Mouse (Mus musculus) lung, embryonic 16.5 days (tissue): ENCODE results near the gene Mfap2. TPM values are rescaled to one million over a fixed set of nuclear protein-coding genes. Genes with fewer than 3 reads are reported as not detected.

ENCODE experiments used
- ATAC-seq: fragments of 200-750 bp; cut with Nextera tagmentation; 2 replicates; pipeline ENCODE4 v1.8.0; 2017; ENCODE audit warnings: low read depth, mild to moderate bottlenecking, moderate library complexity
- H3K27ac ChIP-seq: fragments of 300-500 bp; sonication (generic); 2 replicates; pipeline ENCODE4 v1.5.1; 2014; ENCODE audit warnings: mild to moderate bottlenecking, control low read depth, low read length
- H3K27me3 ChIP-seq: fragments of 300-500 bp; sonication (generic); 2 replicates; pipeline ENCODE4 v1.6.1; 2014; ENCODE audit warnings: low read depth, low read length, mixed read lengths; ENCODE audit not compliant: control insufficient read depth, insufficient read depth
- H3K36me3 ChIP-seq: fragments of 300-500 bp; sonication (generic); 2 replicates; pipeline ENCODE4 v1.6.1; 2014; ENCODE audit warnings: low read length; ENCODE audit not compliant: control insufficient read depth, insufficient read depth
- H3K4me1 ChIP-seq: fragments of 300-500 bp; sonication (generic); replicated peaks from 2 replicates; pipeline ENCODE4 v1.6.1; 2014; ENCODE audit warnings: low read length, mixed read lengths; ENCODE audit not compliant: control insufficient read depth, insufficient read depth
- H3K4me2 ChIP-seq: fragments of 300-500 bp; sonication (generic); 2 replicates; pipeline ENCODE4 v1.6.1; 2014; ENCODE audit warnings: low read depth, low read length, control low read depth
- H3K4me3 ChIP-seq: fragments of 300-500 bp; sonication (generic); 2 replicates; pipeline ENCODE4 v1.5.1; 2014; ENCODE audit warnings: mild to moderate bottlenecking, low read length, control low read depth
- H3K9ac ChIP-seq: fragments of 300-500 bp; sonication (generic); 2 replicates; pipeline ENCODE4 v1.6.1; 2014; ENCODE audit warnings: low read length, control low read depth
- H3K9me3 ChIP-seq: fragments of 300-500 bp; sonication (generic); 2 replicates; pipeline ENCODE4 v1.6.1; 2016; ENCODE audit warnings: low read length; ENCODE audit not compliant: control insufficient read depth
- WGBS: fragments of 180-500 bp; shearing (Covaris S2); extraction: QIAGEN DNeasy Blood & Tissue Kit; methylation state at CpG from one replicate; pipeline ENCODE4 v1.1.7; 2014; 5-methylcytosine and 5-hydroxymethylcytosine counted together
- polyA plus RNA-seq: library from polyadenylated mRNA; unstranded; fragments of >200 nt; fragmentation: Nextera tagmentation; extraction: Ambion mirVana; gene quantifications from 2 replicates; pipeline ENCODE4 v1.2.1, GENCODE M21; 2015

Gene Mfap2
- polyA plus RNA-seq, 1 experiment from 2014 or later = 511 TPM

DNA sequence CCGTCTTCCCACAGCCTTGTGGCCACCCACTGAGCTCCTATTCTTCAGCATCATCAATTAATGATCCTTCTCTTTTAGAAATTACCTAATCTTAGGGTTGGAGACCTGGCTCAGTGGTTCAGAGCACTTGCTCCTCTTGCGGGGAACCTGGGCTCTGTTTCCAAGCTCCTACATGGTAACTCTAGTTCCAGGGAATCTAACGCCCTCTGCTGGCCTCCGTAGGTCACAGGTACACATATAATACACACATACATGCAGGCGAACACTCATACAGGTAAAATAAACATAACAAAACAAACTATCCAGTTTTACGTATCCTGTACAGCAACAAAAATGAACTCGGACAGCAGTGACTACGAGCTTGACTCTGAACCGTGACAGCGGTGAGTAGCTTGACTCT is 46.8 kb downstream of the Mfap2 start:
- Histone ChIP-seq H3K4me2 (no peak overlapping the region), H3K27me3 (no peaks in the 10 kb centered on the region), H3K9me3 (no peaks in the 10 kb centered on the region), H3K9ac (no peak overlapping the region), H3K4me1 (peaks cover 18% of the 10 kb centered on the region; the same call in 1 of the 2 replicates), H3K27ac (no peak overlapping the region), H3K36me3 (peaks cover 9% of the 10 kb centered on the region; the same call in 1 of the 2 replicates), H3K4me3 (no peak overlapping the region)
- 93% methylated on average over 10 of the region's 10 CpGs for WGBS
- no peak for ATAC-seq

- WGBS = 67% methylated on average over 8 of the region's 9 CpGs
- no peak overlapping the region for H3K27ac ChIP-seq
- no peak overlapping the region for H3K4me2 ChIP-seq
- no peak overlapping the region for H3K9ac ChIP-seq
- no peaks in the 10 kb centered on the region for H3K27me3 ChIP-seq
- H3K4me3 ChIP-seq = no peak overlapping the region
- no peak for ATAC-seq
- peaks cover 16% of the 10 kb centered on the region; the same call in 1 of the 2 replicates for H3K4me1 ChIP-seq
- no peaks in the 10 kb centered on the region for H3K9me3 ChIP-seq
- peaks cover 9% of the 10 kb centered on the region; the same call in 1 of the 2 replicates for H3K36me3 ChIP-seq
Measured at GRCm38 (mm10) chr4:141058835-141059234, 48.6 kb downstream of the Mfap2 start.

DNA sequence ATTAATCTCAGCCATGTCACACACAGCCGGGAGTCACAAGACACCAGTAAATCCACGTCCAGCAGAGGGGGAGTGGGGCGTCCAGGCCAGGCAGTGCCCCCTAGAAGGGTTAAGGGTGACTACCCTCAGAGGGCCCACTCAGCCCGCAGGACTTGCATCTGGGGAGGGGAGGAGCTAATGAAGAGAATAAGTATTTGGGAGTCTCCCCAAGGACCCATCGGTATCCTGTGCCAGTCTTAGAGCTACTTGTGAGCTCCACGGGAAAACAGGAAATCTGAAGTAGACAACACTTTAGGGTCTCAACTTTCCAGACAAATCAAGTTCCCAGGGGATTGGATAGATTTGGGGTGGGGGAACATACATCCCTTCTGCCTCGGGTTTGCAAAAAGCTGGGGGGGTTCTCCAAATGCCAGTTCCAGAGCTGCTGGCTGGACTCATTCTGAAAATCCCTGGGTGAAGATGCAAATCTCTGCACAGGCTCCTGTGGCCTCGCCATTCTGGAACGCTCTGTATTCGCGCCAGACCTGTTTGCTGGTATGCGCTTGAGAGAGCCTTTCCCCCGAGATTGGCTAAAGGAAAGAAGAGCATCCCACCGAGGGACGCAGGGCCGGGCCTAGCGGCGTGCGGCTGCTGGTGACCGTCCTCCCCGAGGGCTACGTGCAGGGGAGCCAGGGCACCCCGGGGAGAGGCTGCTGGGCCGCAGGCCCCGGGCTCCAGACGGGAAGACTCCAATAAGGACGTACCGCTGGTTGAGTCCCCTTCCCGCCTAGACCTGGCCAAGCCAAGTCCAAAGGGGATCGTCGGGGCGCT is 49.6 kb downstream of the Mfap2 start:
- Histone ChIP-seq H3K27ac (peak overlapping the region; percentile 91), H3K27me3 (no peaks in the 10 kb centered on the region), H3K9me3 (no peaks in the 10 kb centered on the region), H3K4me1 (peaks cover 15% of the 10 kb centered on the region; the same call in 1 of the 2 replicates), H3K4me2 (peak overlapping the region; percentile 68), H3K9ac (peak overlapping the region; percentile 83), H3K4me3 (peak overlapping the region; percentile 67), H3K36me3 (peaks cover 9% of the 10 kb centered on the region; the same call in 1 of the 2 replicates)
- WGBS = 1% methylated on average over 31 of the region's 32 CpGs
- ATAC-seq = peak; percentile 58; the same call in 1 of the 2 replicates

DNA sequence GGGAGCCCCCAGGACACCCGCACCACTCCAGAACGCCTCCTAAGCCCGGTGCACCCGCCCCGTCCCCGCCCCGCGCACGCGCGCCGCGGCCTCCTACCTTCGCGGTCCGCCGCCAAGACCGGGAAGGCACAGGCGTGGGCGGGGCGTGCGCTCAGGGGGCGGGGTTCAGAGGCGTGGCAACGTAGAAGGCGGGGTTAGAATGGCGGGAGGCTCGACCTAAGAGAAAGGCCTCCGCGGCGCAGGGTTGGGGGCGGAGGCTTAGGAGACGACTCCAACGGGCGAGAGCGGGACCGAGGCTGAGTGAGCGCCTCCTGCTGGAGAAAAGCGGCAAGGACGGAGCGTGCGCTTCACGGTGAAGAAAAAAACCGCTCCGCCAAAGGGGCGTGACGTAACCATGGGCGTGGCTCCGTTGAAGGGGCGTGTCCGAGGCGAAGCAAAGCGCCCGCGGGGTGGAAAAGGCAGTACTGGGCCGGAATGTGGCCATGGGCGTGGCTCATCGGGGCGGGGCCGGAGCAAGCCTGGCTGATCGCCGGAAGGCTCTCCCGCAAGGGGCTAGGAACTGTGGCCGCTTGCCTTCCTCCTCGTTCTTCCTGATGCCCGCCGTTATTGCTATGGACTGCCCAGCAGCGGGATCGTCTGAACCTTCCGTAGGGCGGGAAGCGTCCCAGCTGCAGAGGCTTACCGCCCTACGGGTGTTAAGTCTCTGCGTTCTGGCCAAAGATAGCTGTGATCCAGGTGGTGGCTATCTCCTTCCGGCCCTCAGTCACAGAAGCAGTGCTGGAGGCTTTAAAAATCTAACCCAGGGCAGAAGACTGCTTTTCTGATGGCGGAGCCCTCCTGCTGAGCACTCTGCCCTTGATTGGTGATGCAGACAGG is 50.4 kb downstream of the Mfap2 start, which contains the start of gene Crocc:
Gene Crocc (minus strand): TSS at position 125 of the 876 bp plus-strand sequence.
- Histone ChIP-seq H3K36me3 (peaks cover 9% of the 10 kb centered on the region; the same call in 1 of the 2 replicates), H3K4me2 (peak within 1 kb of the TSS; percentile 76), H3K9me3 (no peaks in the 10 kb centered on the region), H3K27ac (peak within 1 kb of the TSS; percentile 96), H3K9ac (peak within 1 kb of the TSS; percentile 83), H3K27me3 (no peaks in the 10 kb centered on the region), H3K4me1 (peaks cover 19% of the 10 kb centered on the region), H3K4me3 (peak within 1 kb of the TSS; percentile 67)
- peak; percentile 97 for ATAC-seq
- under 1% methylated on average over 75 of the region's 77 CpGs for WGBS

- Histone ChIP-seq H3K27ac (no peak overlapping the region), H3K9me3 (no peaks in the 10 kb centered on the region), H3K36me3 (peaks cover 19% of the 10 kb centered on the region), H3K4me3 (no peak overlapping the region), H3K4me1 (peaks cover 42% of the 10 kb centered on the region), H3K9ac (no peak overlapping the region), H3K27me3 (no peaks in the 10 kb centered on the region), H3K4me2 (no peak overlapping the region)
- WGBS = 80% methylated on average over 4 of the region's 4 CpGs
- ATAC-seq = no peak
Measured at GRCm38 (mm10) chr4:141064104-141064659, 54.0 kb downstream of the Mfap2 start.

GRCm38 (mm10) chr4:141065123-141065522 is 54.9 kb downstream of the Mfap2 start:
- Histone ChIP-seq H3K9me3 (no peaks in the 10 kb centered on the region), H3K4me1 (peaks cover 37% of the 10 kb centered on the region), H3K4me3 (no peak overlapping the region), H3K27me3 (no peaks in the 10 kb centered on the region), H3K27ac (no peak overlapping the region), H3K4me2 (no peak overlapping the region), H3K36me3 (peaks cover 25% of the 10 kb centered on the region), H3K9ac (no peak overlapping the region)
- ATAC-seq = no peak
- 9% methylated on average over 8 of the region's 8 CpGs for WGBS

Other genes with a start within 250 kb of the Mfap2 start
- gene Padi4, start 236.2 kb upstream of the Mfap2 start, polyA plus RNA-seq = 1.8 and 2.3 TPM in 2 replicates
- gene Padi3, start 199.8 kb upstream of the Mfap2 start, polyA plus RNA-seq = 0.28 and 0.35 TPM in 2 replicates
- gene Padi1, start 164.6 kb upstream of the Mfap2 start, polyA plus RNA-seq = 0.21 and 0.28 TPM in 2 replicates
- gene Padi2, start 104.1 kb upstream of the Mfap2 start, polyA plus RNA-seq = 1.8 and 2.1 TPM in 2 replicates
- 347 and 354 TPM in 2 replicates for gene Sdhb, start 49.2 kb upstream of the Mfap2 start, polyA plus RNA-seq
- gene Atp13a2, start 23.5 kb upstream of the Mfap2 start, polyA plus RNA-seq = 34.5 and 35.6 TPM in 2 replicates
- gene Crocc, start 50.1 kb downstream of the Mfap2 start, polyA plus RNA-seq = 5.3 and 5.5 TPM in 2 replicates
- 108 and 116 TPM in 2 replicates for gene Necap2, start 67.9 kb downstream of the Mfap2 start, polyA plus RNA-seq
- 0.14 and 0.51 TPM in 2 replicates for gene Spata21, start 77.9 kb downstream of the Mfap2 start, polyA plus RNA-seq
- gene Szrd1, start 129.4 kb downstream of the Mfap2 start, polyA plus RNA-seq = 42.4 and 44.6 TPM in 2 replicates
- 19.3 and 21.1 TPM in 2 replicates for gene Fbxo42, start 137.5 kb downstream of the Mfap2 start, polyA plus RNA-seq
- gene Rsg1, start 203.5 kb downstream of the Mfap2 start, polyA plus RNA-seq = 5.2 and 7.0 TPM in 2 replicates
- 17.7 and 18.0 TPM in 2 replicates for gene Arhgef19, start 229.1 kb downstream of the Mfap2 start, polyA plus RNA-seq